Mouse (Mus musculus): Measurements from ENCODE around the gene Rnf224.

- TF ChIP-seq CTCF (IDR thresholded peaks at IDR 0.05; ENCODE audit: extremely low read depth, insufficient read depth, insufficient read length, insufficient replicate concordance) (no peak), POLR2A (IDR thresholded peaks at IDR 0.05; ENCODE audit: low read depth, low read length) (no peak)
Observed at GRCm38 (mm10) chr2:25264851-25265250, 28.3 kb upstream of the Rnf224 start.

All from spleen, adult 2 months (tissue).